Mouse (Mus musculus): ENCODE measurements around the gene Kazn. TPM values are rescaled to one million over a fixed set of nuclear protein-coding genes. Genes with fewer than 3 reads are reported as not detected.
A peak's percentile ranks its signal among the peaks of the same experiment; 100 is the strongest.

The Kazn gene
- total RNA-seq, 2 experiments from 2014 or later, result 7.3 to 9.1 TPM

DNA sequence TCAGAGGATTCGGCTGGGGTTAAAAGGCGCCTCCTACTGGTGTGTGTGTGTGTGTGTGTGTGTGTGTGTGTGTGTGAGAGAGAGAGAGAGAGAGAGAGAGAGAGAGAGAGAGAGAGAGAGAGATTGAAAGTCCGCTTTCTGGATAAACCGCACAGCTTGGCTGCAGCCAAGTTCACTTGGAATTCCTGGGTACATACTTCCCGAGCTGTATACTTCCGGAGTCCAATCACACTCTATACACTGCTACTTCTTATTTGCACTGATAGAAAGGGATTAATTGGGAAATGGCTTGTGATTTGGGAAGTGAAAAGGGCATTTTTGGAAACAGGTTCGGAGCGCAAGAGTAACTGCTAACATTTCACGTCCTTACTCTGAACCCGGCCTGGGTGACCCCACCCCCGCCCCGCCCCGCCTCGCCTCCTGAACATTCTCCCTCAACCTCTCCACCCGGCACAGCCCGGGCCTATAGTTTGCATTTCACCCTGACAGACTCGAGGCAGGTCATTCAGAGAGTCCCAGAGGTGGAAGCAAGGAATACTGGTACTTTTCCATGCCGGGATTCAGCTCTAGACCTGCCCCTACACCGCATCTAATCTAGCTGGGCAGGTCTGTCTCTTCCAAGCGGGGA lies 154.2 kb downstream of the Kazn start:
- intact Hi-C loops (cut with DNase I), result loop anchor here (5.0 kb wide), 1 partner anchor 78 kb away; no protein-coding TSS in a partner anchor
- no peak for DNase-seq

DNA sequence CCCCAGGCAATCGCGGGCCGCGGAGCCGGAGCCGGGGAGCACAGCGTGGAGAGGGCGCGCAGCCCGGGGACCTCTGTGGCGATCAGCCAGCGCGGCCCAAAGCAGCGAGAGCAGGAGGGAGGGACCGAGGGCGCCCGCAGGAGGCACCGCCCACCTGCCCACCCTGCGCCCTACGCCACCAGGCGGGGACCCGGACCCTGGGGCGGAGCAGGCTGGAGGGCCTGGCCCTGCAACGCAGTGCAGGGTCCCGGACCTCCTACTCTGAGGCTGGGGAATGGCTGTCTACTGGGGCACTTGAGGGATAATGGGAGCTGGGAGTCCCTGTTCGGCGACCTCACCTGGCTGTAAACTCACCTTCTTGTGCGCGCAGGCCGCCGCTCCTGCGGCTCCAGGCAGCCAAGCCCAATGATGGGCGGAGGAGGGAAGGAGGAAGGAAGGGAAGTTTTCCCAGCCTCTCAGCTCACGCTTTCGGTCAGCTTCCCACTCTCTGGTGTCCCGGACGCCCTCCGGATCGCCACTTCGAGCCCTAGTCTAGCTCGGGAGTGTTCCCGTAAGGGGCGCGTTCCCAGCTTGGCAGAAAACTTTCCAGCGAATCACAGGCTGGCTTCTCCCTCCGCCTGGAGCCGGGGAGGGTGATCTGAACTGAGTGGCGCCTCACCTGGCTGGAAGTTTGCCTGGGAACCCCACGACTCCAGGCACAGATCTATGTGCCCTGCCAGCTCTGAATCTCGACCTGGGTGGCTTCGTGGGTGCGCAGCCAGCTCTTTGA lies 154.9 kb downstream of the Kazn start, which contains the start of gene Tmem51:
Gene Tmem51 (minus strand): TSS at position 174 of the 769 bp plus-strand sequence.
- intact Hi-C loops (cut with DNase I), result loop anchor here (5.0 kb wide), 1 partner anchor 77 kb away; no protein-coding TSS in a partner anchor
- peak; percentile 72 to 81 for DNase-seq

DNA sequence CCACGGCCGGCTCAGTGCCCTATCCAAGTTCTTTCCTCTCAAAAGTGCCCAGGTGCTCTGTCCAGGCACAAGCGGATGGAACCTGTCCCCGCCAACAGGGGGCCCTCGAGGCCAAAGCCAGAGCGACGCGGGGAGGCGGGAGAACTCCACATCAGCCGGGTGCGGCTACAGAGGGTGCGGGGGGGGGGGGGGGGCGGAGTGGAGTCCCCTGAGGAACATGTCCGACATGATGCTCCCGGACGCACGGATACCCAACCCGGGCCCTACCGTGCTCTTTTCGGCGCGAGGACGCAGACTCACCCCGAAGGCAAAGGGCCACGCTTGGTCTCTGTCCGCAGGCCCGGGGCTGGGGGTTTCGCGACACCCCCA lies 155.5 kb downstream of the Kazn start:
- DNase-seq, result peak; percentile 86
- intact Hi-C loops (cut with DNase I), result loop anchor here (2.0 to 5.0 kb wide), 2 partner anchors 13 to 76 kb away; no protein-coding TSS in a partner anchor

DNA sequence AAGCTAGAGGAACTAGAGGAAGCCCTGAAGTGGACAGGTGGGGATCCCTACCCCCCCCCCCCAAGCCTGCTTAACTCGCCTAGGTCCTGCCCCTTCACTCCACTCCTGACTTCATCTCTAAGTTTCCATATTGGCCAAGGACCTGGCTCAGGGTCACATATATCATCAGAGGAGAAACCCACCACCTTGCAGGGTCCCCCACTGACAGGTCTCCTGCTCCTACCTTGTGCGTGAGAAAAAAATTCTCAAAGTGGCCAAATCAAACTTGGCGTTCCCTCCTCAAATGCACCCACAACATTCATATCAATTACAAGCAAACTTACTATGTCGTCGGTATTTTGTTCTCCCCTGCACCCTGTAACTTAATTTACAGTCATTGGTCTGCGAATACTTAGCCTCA lies 156.0 kb downstream of the Kazn start:
- no peak for DNase-seq
- intact Hi-C loops (cut with DNase I), result loop anchor here (2.0 to 5.0 kb wide), 2 partner anchors 14 to 76 kb away; no protein-coding TSS in a partner anchor

DNA sequence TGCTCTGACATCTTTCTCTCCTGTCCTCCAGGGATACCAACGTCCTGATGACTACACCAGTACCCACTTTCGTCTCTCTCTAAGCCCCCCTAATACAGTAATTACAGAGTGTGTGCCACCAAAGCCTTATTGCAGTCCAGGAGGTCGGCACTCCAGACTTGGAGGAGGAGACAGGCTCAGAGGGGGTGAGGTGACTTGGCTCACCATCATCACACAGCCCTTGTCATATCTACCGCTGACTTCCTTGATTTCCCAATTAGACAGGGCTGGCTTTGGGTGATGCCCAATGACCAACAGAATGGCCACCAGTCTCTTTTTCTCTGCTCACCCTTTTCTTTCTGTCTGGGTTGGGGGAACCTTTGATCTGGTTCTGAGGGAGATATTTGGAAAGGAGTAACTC lies 156.5 kb downstream of the Kazn start:
- intact Hi-C loops (cut with DNase I), result loop anchor here (2.0 to 5.0 kb wide), 2 partner anchors 14 to 75 kb away; no protein-coding TSS in a partner anchor

DNA sequence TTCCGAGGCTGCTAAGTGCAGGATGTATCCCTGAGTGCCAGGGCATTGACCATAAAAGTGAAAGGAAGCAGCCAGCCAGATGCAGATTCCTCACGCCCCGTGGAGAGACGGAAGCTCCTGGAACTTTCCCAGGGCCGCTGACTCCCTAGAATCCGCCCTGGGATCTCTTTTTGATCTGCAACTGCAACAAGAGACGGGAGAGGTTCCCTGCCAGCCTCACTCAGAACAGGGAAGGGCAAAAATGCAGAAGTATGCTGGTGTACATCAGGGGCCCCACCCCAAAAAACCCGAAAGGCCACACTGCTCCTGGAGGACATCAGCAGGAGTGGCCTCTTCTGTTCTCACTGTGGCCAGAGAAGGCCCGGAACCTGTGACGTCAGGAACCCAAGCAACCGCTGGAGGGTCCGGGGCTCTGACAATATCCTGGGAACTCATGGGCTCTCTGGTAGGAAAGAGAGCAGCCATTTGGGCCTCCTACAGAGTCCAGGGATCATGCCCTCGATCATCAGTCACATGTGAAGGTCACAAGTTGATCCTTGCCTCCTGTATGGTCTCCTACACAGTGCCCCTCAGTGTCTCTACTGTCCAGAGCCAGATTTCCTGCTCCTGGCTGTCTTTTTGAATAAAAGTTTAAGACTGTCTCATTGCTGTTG lies 157.4 kb downstream of the Kazn start:
- peak; percentile 66 to 73 for DNase-seq
- intact Hi-C loops (cut with DNase I), result loop anchor here (2.0 to 5.0 kb wide), 2 partner anchors 15 to 74 kb away; no protein-coding TSS in a partner anchor

More for the DNA sequence above, 156.5 kb downstream of the Kazn start:
- no peak for DNase-seq

DNA sequence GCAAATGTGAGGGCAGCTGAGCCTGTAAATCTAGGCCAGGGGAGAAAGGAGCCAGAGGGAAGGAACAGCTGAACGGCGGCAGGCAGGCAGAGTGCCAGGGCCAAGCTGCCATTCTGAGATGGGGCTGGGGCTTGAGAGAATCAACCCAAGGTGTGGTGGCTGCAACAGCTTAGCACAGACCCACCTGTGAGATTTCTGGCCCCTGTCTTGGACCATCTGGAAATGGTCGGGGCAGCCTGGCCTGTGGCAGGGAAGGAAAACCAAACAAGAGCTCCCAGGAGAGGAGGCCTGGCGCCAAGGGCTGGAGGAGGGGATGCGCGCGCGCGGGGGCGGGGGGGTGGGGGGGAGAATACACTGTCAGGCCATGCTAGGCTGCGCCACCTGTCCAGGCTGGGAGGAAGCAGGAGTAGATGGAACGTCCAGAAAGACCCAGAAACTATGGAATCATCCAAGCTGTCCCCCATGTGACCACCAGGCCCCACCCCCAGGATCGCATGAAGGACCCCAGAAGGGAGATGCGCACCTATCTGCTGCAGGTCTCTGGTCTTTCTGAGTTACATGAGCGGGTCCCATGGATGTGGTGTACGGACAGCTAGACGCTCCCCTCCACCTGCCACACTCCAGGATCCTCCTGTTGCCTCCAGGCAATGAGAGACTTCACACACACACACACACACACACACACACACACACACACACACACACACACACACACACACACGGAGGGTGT lies 158.1 kb downstream of the Kazn start:
- intact Hi-C loops (cut with DNase I), result loop anchor here (5.0 kb wide), 1 partner anchor 74 kb away; no protein-coding TSS in a partner anchor
- peak in 1 of 2 experiments; percentile 60 for DNase-seq

DNA sequence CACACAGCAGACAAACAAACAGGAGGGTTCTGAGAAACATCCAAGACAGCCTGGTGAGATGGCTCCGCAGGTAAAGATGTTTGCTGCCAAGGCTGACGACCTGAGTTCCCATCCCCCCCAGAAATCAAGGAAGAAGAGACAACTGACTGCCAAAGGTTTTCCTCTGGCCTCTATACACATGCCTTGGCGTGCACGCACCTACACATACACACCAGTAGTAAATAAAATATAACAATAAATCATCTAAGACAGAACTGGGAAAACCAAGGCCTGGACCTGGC lies 158.8 kb downstream of the Kazn start:
- DNase-seq, result no peak
- intact Hi-C loops (cut with DNase I), result loop anchor here (5.0 kb wide), 1 partner anchor 73 kb away; no protein-coding TSS in a partner anchor

DNA sequence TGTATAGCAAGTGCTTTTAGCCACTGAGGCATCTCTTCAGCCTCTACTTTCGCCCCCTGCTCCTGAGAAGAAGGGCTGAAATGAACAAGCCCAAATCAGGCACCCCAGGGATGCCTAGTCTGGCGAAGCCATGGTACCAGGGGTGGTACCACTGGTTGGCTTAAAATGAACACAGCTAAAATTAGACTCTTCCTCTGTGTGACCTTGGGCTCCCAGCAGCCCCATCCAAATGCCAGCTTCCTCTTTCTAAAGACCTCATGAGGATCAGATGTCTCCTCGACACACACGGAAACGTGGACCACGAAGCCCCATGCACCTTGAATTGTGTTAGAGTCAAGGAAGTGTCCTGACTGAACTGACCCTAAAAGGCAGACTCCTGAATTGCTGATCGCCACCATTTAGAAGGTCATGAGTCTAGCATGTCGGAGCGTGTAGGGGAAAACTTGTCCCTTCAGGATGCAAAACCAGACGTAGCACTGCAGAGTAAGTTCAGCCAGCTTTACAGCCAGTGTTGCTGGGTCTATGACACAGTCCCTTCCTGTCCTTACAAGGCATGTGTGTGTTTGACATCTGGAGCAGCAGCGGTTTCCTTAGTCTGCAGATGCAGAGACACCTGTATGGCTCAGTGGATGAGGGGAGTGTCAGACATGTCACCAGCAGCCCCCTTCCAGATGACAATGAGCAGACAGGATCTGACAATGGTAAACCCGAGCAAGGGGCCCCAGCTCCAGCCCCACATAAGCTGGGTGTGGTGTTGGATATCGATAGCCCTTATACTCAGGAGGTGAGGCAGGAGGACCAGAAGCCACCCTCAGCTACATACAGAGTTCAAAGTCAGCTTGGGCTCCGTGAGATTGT lies 159.3 kb downstream of the Kazn start:
- intact Hi-C loops (cut with DNase I), result loop anchor here (5.0 to 10.0 kb wide), 2 partner anchors 73 to 205 kb away; partner anchors contain the start of gene Efhd2
- peak; percentile 51 to 63 for DNase-seq

DNA sequence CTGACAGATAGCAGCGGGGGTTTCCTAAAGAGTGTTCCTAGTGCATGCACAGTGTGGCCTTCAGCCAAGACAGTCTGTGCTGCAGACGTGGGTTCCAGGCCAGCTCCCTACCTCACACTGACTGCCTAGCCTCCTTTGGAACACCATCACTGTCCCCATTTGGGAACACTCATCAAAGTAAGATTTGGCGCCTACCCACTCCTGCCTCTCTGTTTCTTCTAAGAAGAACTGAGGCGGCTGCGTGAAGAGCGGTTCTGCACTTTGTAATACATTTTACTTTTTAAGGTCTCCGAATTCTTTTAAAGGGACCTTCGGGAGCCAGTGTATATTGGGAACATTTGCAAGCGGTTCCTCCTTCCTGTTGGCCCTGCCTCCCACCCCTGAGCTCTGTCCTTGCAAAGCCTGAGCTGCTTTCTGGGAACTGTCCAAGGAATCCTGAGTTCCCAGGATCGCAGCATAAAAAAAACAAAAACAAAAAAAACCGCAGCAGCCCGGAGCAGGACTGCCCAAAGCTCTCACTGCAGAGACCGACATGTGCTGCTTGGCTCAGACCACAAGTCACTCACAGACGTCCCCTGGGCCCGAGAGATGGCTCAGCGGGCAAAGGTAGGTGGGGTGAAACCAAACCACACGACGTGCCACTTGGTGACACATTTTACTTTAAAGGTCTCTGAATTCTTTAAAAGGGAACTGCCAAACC lies 161.5 kb downstream of the Kazn start:
- DNase-seq, result peak; percentile 75 to 78
- intact Hi-C loops (cut with DNase I), result loop anchor here (10.0 kb wide), 1 partner anchor 203 kb away; the partner anchor contains the start of gene Efhd2

DNA sequence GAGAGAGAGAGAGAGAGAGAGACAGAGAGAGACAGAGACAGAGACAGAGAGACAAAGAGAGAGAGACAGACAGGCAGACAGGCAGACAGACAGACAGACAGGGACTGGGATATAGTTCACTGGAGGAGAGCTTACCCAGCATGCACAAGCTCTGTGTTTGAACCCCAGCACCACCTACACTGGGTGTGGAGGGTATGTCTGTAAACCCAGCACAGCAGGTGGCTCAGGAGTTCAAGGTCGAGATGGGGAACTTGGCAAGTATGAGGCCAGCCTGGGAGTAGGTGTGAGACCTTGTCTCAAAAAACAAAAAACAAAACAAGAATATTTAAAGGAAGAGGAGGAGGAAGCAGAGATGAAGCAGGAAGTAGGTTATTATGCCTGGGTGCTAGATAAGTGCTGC lies 162.3 kb downstream of the Kazn start:
- DNase-seq, result no peak
- intact Hi-C loops (cut with DNase I), result loop anchor here (10.0 kb wide), 1 partner anchor 202 kb away; the partner anchor contains the start of gene Efhd2

DNA sequence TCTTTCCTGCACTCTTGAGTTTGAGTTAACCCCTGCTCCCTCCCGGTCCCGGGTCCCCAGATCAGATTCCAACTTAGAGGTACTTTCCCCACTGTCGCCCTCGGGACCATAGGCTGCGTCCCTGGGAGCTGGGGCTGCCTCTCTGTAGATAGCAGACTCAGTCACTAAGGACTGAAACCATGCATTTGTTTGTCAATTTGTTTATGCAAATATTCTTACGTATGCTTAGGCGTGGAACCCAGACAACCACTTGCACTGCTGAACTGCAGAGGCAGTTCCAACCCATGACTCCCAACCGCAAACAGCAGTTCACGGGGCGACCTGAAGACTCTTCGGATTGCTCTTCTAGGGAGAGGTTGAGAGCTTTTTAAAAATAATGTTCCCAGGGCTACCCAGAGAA lies 163.3 kb downstream of the Kazn start:
- intact Hi-C loops (cut with DNase I), result loop anchor here (10.0 kb wide), 1 partner anchor 201 kb away; the partner anchor contains the start of gene Efhd2
- DNase-seq, result no peak

DNA sequence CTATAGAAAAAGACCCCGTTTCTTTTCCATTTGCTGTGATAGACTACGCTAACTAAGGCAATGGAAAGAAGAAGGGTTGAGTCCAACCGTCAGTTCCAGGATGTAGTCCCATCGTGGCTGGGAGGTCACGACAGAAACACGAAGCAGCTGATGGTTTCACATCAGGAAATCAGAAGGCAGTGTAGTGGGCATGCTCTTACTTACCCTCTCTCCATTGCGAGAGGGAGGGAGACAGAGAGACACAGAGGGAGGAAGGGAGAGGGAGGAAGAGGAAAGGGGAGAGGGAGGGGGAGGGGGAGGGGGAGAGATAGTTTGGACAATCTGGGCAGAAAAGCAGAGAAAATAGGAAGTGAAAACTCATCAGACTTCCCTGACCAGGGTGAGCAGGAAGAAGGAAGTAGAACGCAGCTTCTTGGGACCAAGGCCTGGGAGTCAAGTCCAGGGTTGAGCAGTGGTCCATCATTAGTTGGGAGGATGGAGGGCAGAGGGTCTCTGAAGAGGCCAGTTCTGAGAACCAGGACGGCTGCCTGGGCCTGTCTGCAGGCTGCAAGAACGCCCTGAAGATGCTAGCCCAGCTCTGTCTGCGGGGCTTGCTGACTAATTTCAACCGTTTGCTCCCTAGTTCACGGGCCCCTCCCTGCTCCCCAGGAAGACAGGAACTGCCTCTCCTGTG lies 165.0 kb downstream of the Kazn start:
- intact Hi-C loops (cut with DNase I), result loop anchor here (10.0 kb wide), 1 partner anchor 199 kb away; the partner anchor contains the start of gene Efhd2

DNA sequence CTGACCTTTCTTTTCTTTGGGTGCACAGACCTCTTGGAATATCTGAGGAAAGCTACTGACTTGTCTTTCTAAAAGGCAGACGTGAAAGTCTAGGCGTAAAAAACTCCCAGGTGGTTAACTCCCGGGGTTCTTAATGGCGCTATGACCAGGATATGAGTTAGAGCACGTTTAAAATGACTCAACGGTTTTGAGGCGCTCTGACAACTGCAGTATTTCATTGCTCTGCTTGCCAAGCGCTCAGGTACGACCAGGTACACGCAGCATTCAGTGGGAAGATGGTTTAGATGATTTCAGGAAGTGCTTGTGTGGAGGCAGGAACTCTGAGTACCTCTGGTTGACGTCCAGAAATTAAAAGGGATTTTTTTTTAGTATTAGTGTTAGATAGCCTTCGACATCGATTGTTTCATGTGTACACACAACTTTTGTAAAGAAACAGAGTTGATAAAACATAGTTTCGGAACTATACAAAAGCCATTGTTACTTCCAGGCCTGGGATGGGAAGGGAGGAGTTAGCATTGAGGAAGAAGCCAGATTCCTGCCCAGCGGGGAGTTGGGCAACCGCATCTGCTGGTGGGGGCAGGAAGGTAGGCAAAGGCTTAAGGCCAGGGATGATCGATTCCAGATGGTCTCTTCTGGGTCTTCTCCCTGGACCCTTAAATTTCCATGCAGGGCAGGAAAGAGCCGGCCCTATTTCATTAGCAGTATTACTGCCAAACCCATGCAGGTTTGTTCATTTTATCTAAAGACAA lies 167.8 kb downstream of the Kazn start:
- intact Hi-C loops (cut with DNase I), result loop anchor here (10.0 kb wide), 1 partner anchor 197 kb away; the partner anchor contains the start of gene Efhd2
- DNase-seq, result no peak

More for the DNA sequence above, 165.0 kb downstream of the Kazn start:
- DNase-seq, result no peak

DNA sequence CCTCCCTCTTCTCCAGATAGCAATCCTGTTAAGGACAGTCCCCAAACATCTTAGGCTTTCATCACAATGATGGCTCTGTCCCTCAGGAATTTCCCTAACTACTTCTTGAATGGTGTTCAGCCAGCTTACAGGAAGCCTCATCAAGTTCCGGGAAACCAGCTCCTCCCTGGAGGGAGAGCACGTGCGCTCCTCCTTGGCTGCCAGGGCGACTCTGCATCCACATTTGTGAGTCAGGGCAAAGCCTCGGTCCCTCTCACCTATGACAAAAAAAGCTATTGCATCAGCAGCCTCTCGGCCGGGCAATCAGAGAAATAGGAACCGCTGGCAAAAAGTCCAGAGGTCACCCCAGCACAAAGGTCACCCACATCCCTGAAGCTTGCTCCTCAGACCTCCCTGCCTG lies 168.4 kb downstream of the Kazn start:
- peak; percentile 51 to 54 for DNase-seq
- intact Hi-C loops (cut with DNase I), result loop anchor here (10.0 kb wide), 1 partner anchor 196 kb away; the partner anchor contains the start of gene Efhd2

DNA sequence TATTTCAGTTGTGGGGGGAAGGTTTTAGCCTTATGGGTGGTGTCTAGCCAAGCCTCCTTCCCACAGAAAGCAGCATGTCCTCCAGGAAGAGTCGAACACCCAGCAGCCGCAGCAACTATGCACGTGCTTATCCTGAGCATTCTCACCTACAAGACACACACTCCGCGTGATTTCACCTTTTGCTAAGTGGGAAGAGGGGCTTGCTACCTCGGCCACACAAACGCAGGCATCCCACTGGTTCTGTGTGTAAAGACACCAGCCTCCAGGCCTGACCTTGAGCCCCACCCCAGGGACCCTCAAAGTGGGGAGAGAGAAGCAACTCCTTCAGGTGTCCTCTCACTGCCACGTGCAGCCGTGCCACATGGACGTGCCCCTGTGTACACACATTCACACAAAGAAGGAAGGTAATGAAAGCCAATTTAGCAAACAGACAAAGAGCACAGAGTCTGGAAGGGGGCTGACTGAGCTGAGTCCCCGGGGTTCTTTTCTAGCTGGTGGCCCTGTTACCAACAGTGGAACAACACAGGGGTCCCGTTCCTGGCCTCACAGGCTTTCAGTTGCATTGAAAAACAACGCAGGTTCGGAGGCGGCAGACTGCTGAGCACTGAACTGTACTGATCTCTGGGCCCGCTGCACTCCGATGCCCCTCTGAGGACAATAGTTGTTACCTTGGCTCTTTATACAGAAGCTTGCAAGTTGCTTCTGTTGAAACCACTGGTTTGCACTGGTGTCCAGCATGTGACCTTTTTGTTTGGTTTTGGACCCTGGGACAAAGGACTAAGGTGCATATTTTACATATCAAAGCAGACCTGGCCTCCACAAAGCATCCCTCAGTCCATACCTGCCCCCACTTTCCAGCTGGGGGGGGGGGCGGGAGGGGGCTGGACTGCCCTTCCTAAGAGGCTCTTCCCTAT lies 170.0 kb downstream of the Kazn start:
- no peak for DNase-seq
- intact Hi-C loops (cut with DNase I), result no loop called here

All from heart, postnatal 10 days (tissue).